Comparison of ENCODE assay signal across 7 mouse cellular contexts in genomic region chr19:5367053-5367359, GRCm38 (mm10). TPM values are rescaled to one million over a fixed set of nuclear protein-coding genes. Genes with fewer than 3 reads are reported as not detected.
A peak's percentile ranks its signal among the peaks of the same experiment; 100 is the strongest.
DNase-seq lines count a peak whose midpoint lies in the region; ATAC-seq and TF ChIP-seq lines count a peak whose summit lies in the region.

Gene Banf1 (minus strand): TSS chr19:5367168.

- peak; percentile 36 for DNase-seq in urinary bladder, adult 2 months (ENCODE audit: low spot score)
- no peak for DNase-seq in urinary bladder, adult 18-20 months (ENCODE audit: low spot score in 2 of 2)
- no peak for DNase-seq in heart, postnatal 25 days (ENCODE audit: low spot score)
- DNase-seq in spleen, postnatal 4 days (ENCODE audit: low spot score in 2 of 2) = no peak

- peak within 1 kb of the TSS; percentile 93 for H3K4me2 ChIP-seq in limb, embryonic 13.5 days (replicated peaks)

- peak within 1 kb of the TSS; percentile 91 for H3K9ac ChIP-seq in limb, embryonic 13.5 days

- ATAC-seq in limb, embryonic 13.5 days (ENCODE audit: low FRiP score, low read depth) = no peak

- intact Hi-C loops in heart, postnatal 25 days (cut with DNase I) = loop anchor here (5.0 kb wide), 2 partner anchors 120 to 260 kb away; partner anchors contain the start of genes Mus81 and Rab1b

- peak within 1 kb of the TSS; percentile 95 for H3K27ac ChIP-seq in limb, embryonic 13.5 days
- H3K27ac ChIP-seq in small intestine, adult 2 months (ENCODE audit: insufficient read depth, low read depth, low read length) = peak within 1 kb of the TSS; percentile 78

- H3K27me3 ChIP-seq in erythroblast, embryonic 14.5 days (ENCODE audit: control insufficient read depth) = no peaks in the 10 kb centered on the region
- H3K27me3 ChIP-seq in limb, embryonic 13.5 days = no peaks in the 10 kb centered on the region
- no peaks in the 10 kb centered on the region for H3K27me3 ChIP-seq in small intestine, adult 2 months (ENCODE audit: control insufficient read depth, insufficient read depth, low read length)

- H3K4me3 ChIP-seq in erythroblast, embryonic 14.5 days (replicated peaks) = peak within 1 kb of the TSS; percentile 87
- peak within 1 kb of the TSS; percentile 99 for H3K4me3 ChIP-seq in limb, embryonic 13.5 days
- H3K4me3 ChIP-seq in small intestine, adult 2 months (ENCODE audit: low read depth, low read length) = peak within 1 kb of the TSS; percentile 94

- peaks cover 64% of the 10 kb centered on the region for H3K36me3 ChIP-seq in erythroblast, embryonic 14.5 days (ENCODE audit: control insufficient read depth)
- peaks cover 61% of the 10 kb centered on the region for H3K36me3 ChIP-seq in limb, embryonic 13.5 days
- peaks cover 27% of the 10 kb centered on the region for H3K36me3 ChIP-seq in small intestine, adult 2 months (ENCODE audit: control insufficient read depth, insufficient read depth, low read length)

- no peak for TF ChIP-seq CTCF in small intestine, adult 2 months (IDR thresholded peaks at IDR 0.05; ENCODE audit: extremely low read depth, insufficient read length, insufficient replicate concordance, low read depth, low read length)

- H3K9me3 ChIP-seq in erythroblast, embryonic 14.5 days (ENCODE audit: control insufficient read depth, low read length) = no peaks in the 10 kb centered on the region
- no peaks in the 10 kb centered on the region for H3K9me3 ChIP-seq in limb, embryonic 13.5 days

- under 1% methylated on average over 29 of the region's 33 CpGs for WGBS in limb, embryonic 13.5 days
- under 1% methylated on average over 33 of the region's 33 CpGs for WGBS in small intestine, adult 2 months

- TF ChIP-seq POLR2A in small intestine, adult 2 months (IDR thresholded peaks at IDR 0.05; ENCODE audit: low read depth, low read length) = no peak

- H3K4me1 ChIP-seq in erythroblast, embryonic 14.5 days (ENCODE audit: control insufficient read depth) = peaks cover 43% of the 10 kb centered on the region
- peaks cover 24% of the 10 kb centered on the region for H3K4me1 ChIP-seq in limb, embryonic 13.5 days
- H3K4me1 ChIP-seq in small intestine, adult 2 months (ENCODE audit: control insufficient read depth, insufficient read depth, insufficient read length, low read length) = peaks cover 18% of the 10 kb centered on the region

RNA-seq across cellular contexts. Expression of gene Banf1, which starts in this region (rescaled TPM):
- 125 and 147 TPM in 2 replicates for polyA plus RNA-seq in urinary bladder, adult 2 months (2012; rRNA removed)
- 15.6 and 21.7 TPM in 2 replicates for polyA plus RNA-seq in erythroblast, embryonic 14.5 days (2012)
- total RNA-seq in heart, postnatal 25 days (2021) = 100 to 1,000 TPM; 122 to 132 TPM
- 442 and 445 TPM in 2 replicates for polyA plus RNA-seq in limb, embryonic 13.5 days (2015; fragmentation: Nextera tagmentation; extraction: Ambion mirVana)
- polyA plus RNA-seq in small intestine, adult 2 months (2012; rRNA removed) = 63.6 and 100 TPM in 2 replicates
